Mouse (Mus musculus) stomach, embryonic 16.5 days (tissue): ENCODE measurements around the gene Trim60. TPM values are rescaled to one million over a fixed set of nuclear protein-coding genes. Genes with fewer than 3 reads are reported as not detected.
"Not testable (repeated sequence)": the region's sequence is repeated elsewhere in the genome, so short reads cannot be mapped to it uniquely, and the experiment has no call there.

Experiments used
- ATAC-seq: fragments of 200-750 bp; cut with Nextera tagmentation; 2 replicates; pipeline ENCODE4 v1.8.0; 2017; ENCODE audit warnings: moderate number of reproducible peaks, moderate TSS enrichment; ENCODE audit not compliant: insufficient read depth, low FRiP score
- H3K27ac ChIP-seq: fragments of 300-500 bp; sonication (generic); 2 replicates; pipeline ENCODE4 v1.5.1; 2014; ENCODE audit warnings: low read length
- H3K27me3 ChIP-seq: fragments of 300-500 bp; sonication (generic); 2 replicates; pipeline ENCODE4 v1.6.1; 2014; ENCODE audit warnings: low read length, control low read depth, mixed read lengths; ENCODE audit not compliant: control insufficient read depth, insufficient read depth
- H3K36me3 ChIP-seq: fragments of 300-500 bp; sonication (generic); 2 replicates; pipeline ENCODE4 v1.6.1; 2014; ENCODE audit warnings: low read length; ENCODE audit not compliant: control insufficient read depth, insufficient read depth
- H3K4me1 ChIP-seq: fragments of 300-500 bp; sonication (generic); 2 replicates; pipeline ENCODE4 v1.6.1; 2014; ENCODE audit warnings: low read length, control low read depth, mixed read lengths; ENCODE audit not compliant: control insufficient read depth, insufficient read depth
- H3K4me2 ChIP-seq: fragments of 300-500 bp; sonication (generic); 2 replicates; pipeline ENCODE4 v1.6.1; 2014; ENCODE audit warnings: low read depth, low read length, mixed read lengths
- H3K4me3 ChIP-seq: fragments of 300-500 bp; sonication (generic); replicated peaks from 2 replicates; pipeline ENCODE4 v1.5.1; 2014; ENCODE audit warnings: mild to moderate bottlenecking, low read length
- H3K9ac ChIP-seq: fragments of 300-500 bp; sonication (generic); 2 replicates; pipeline ENCODE4 v1.6.1; 2014; ENCODE audit warnings: low read length
- H3K9me3 ChIP-seq: fragments of 300-500 bp; sonication (generic); replicated peaks from 2 replicates; pipeline ENCODE4 v1.6.1; 2016; ENCODE audit warnings: low read length, control low read depth; ENCODE audit not compliant: control insufficient read depth
- WGBS: fragments of 180-500 bp; shearing (Covaris S2); extraction: QIAGEN DNeasy Blood & Tissue Kit; methylation state at CpG from one replicate; pipeline ENCODE4 v1.1.7; 2014; 5-methylcytosine and 5-hydroxymethylcytosine counted together
- polyA plus RNA-seq: library from polyadenylated mRNA; unstranded; fragments of >200 nt; fragmentation: Nextera tagmentation; extraction: Ambion mirVana; gene quantifications from 2 replicates; pipeline ENCODE4 v1.2.1, GENCODE M21; 2015

The Trim60 gene
- polyA plus RNA-seq, 1 experiment from 2014 or later = not detected

GRCm38 (mm10) chr8:65028959-65029686 lies 10.7 kb upstream of the Trim60 start:
- ATAC-seq = no peak
- no peak overlapping the region for H3K27ac ChIP-seq
- no peak overlapping the region for H3K9ac ChIP-seq
- H3K9me3 ChIP-seq = no peaks in the 10 kb centered on the region
- H3K4me2 ChIP-seq = no peak overlapping the region
- no peaks in the 10 kb centered on the region for H3K27me3 ChIP-seq
- no peaks in the 10 kb centered on the region for H3K36me3 ChIP-seq
- H3K4me1 ChIP-seq = peaks cover 3% of the 10 kb centered on the region
- H3K4me3 ChIP-seq = no peak overlapping the region
- WGBS = 81% methylated on average over 12 of the region's 12 CpGs

- ATAC-seq = no peak
- WGBS = 50% methylated on average over 8 of the region's 8 CpGs
- Histone ChIP-seq H3K27ac (no peak overlapping the region), H3K9me3 (no peaks in the 10 kb centered on the region), H3K36me3 (no peaks in the 10 kb centered on the region), H3K4me3 (no peak overlapping the region), H3K9ac (no peak overlapping the region), H3K27me3 (no peaks in the 10 kb centered on the region), H3K4me2 (no peak overlapping the region), H3K4me1 (no peaks in the 10 kb centered on the region)
These were observed 4.1 kb upstream of the Trim60 start for GRCm38 (mm10) chr8:65022485-65022884.

- H3K4me1 ChIP-seq, H3K4me2 ChIP-seq, H3K9ac ChIP-seq, H3K27ac ChIP-seq, ATAC-seq, H3K27me3 ChIP-seq, H3K9me3 ChIP-seq, H3K36me3 ChIP-seq, H3K4me3 ChIP-seq: not testable (repeated sequence)
- 76% methylated on average over 6 of the region's 6 CpGs for WGBS
These were observed 10.8 kb downstream of the Trim60 start for GRCm38 (mm10) chr8:65007616-65008015.

GRCm38 (mm10) chr8:64998806-64999365 lies 19.5 kb downstream of the Trim60 start:
- Histone ChIP-seq H3K4me1 (no peaks in the 10 kb centered on the region), H3K27ac (no peak overlapping the region), H3K9ac (no peak overlapping the region), H3K4me3 (no peak overlapping the region), H3K4me2 (no peak overlapping the region), H3K36me3 (no peaks in the 10 kb centered on the region), H3K9me3 (no peaks in the 10 kb centered on the region), H3K27me3 (no peaks in the 10 kb centered on the region)
- WGBS = 83% methylated on average over 4 of the region's 4 CpGs
- ATAC-seq = no peak

GRCm38 (mm10) chr8:64987731-64988130 lies 30.7 kb downstream of the Trim60 start, which contains the start of gene Trim75:
Gene Trim75 (minus strand): TSS chr8:64987831.
- no peaks in the 10 kb centered on the region for H3K9me3 ChIP-seq
- H3K27ac ChIP-seq = no peak within 1 kb of the TSS
- H3K9ac ChIP-seq = no peak within 1 kb of the TSS
- H3K36me3 ChIP-seq = no peaks in the 10 kb centered on the region
- no peaks in the 10 kb centered on the region for H3K4me1 ChIP-seq
- H3K4me3 ChIP-seq = no peak within 1 kb of the TSS
- WGBS = 74% methylated on average over 4 of the region's 4 CpGs
- no peaks in the 10 kb centered on the region for H3K27me3 ChIP-seq
- H3K4me2 ChIP-seq = no peak within 1 kb of the TSS
- no peak for ATAC-seq

GRCm38 (mm10) chr8:64983150-64983897 lies 35.1 kb downstream of the Trim60 start:
- Histone ChIP-seq H3K9me3 (no peaks in the 10 kb centered on the region), H3K27ac (no peak overlapping the region), H3K9ac (no peak overlapping the region), H3K36me3 (no peaks in the 10 kb centered on the region), H3K27me3 (no peaks in the 10 kb centered on the region), H3K4me1 (no peaks in the 10 kb centered on the region), H3K4me2 (no peak overlapping the region), H3K4me3 (no peak overlapping the region)
- WGBS = 71% methylated on average over 20 of the region's 20 CpGs
- no peak for ATAC-seq

GRCm38 (mm10) chr8:64962836-64963235 lies 55.5 kb downstream of the Trim60 start:
- no peak overlapping the region for H3K9ac ChIP-seq
- H3K27ac ChIP-seq = no peak overlapping the region
- H3K4me1 ChIP-seq = no peaks in the 10 kb centered on the region
- no peak overlapping the region for H3K4me3 ChIP-seq
- H3K4me2 ChIP-seq = no peak overlapping the region
- H3K36me3 ChIP-seq = peaks cover 9% of the 10 kb centered on the region
- H3K9me3 ChIP-seq = no peaks in the 10 kb centered on the region
- H3K27me3 ChIP-seq = no peaks in the 10 kb centered on the region
- ATAC-seq = no peak

GRCm38 (mm10) chr8:64959025-64959424 lies 59.4 kb downstream of the Trim60 start:
- ATAC-seq = no peak
- no peak overlapping the region for H3K9ac ChIP-seq
- WGBS = 78% methylated on average over 9 of the region's 9 CpGs
- H3K4me2 ChIP-seq = no peak overlapping the region
- no peaks in the 10 kb centered on the region for H3K27me3 ChIP-seq
- H3K36me3 ChIP-seq = peaks cover 9% of the 10 kb centered on the region; the same call in 1 of the 2 replicates
- no peak overlapping the region for H3K27ac ChIP-seq
- H3K9me3 ChIP-seq = no peaks in the 10 kb centered on the region
- H3K4me3 ChIP-seq = no peak overlapping the region
- H3K4me1 ChIP-seq = no peaks in the 10 kb centered on the region

- no peak overlapping the region for H3K4me3 ChIP-seq
- no peaks in the 10 kb centered on the region for H3K4me1 ChIP-seq
- no peak overlapping the region for H3K27ac ChIP-seq
- no peaks in the 10 kb centered on the region for H3K27me3 ChIP-seq
- no peaks in the 10 kb centered on the region for H3K36me3 ChIP-seq
- 92% methylated on average over 6 of the region's 6 CpGs for WGBS
- H3K9ac ChIP-seq = no peak overlapping the region
- H3K9me3 ChIP-seq = no peaks in the 10 kb centered on the region
- no peak overlapping the region for H3K4me2 ChIP-seq
- no peak for ATAC-seq
These were observed 66.3 kb downstream of the Trim60 start for GRCm38 (mm10) chr8:64952101-64952500.
